Mouse (Mus musculus): Measurements from ENCODE around the gene Adcy9. TPM values are rescaled to one million over a fixed set of nuclear protein-coding genes. Genes with fewer than 3 reads are reported as not detected.
A peak's percentile ranks its signal among the peaks of the same experiment; 100 is the strongest.

Adcy9 gene
- total and polyA plus RNA-seq, 3 experiments: 1.1 to 3.1 (median 1.2) TPM

DNA sequence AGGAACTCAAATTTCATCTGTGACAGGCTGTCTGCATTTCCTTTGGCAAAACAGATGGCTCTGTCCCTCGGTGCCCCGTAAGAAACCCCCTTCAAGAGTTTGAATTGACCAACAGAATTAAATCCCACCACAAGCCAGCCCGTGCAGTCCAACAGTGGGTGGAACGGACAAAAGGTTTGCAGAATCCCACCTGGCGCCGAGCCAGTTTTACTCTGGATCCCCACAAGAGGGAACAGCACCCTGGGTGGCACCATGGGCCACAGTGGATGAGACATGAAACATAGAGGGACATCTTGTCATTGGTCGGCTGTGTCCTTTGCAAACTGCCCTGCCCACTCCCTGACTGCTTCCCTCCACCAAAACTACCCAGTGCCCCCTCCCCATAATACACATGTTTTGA is 133.7 kb downstream of the Adcy9 start:
- dilution Hi-C loops (cut with MboI; ENCODE audit: extremely low pct_ligation_motif_present, extremely low pct_unique_long_range_greater_than_20kb, low sequenced_read_pairs): no loop called here
- DNase-seq (ENCODE audit: extremely low read depth): no peak
- no peaks in the 10 kb centered on the region for H3K27me3 ChIP-seq (replicated peaks)
- in situ Hi-C loops (cut with MboI; ENCODE audit: low pct_ligation_motif_present, low pct_unique_long_range_greater_than_20kb, low sequenced_read_pairs): loop anchor here (25.0 kb wide), 1 partner anchor 449 kb away; the partner anchor contains the start of genes Olfr15 and Zfp174
- peaks cover 0 to 14% of the 10 kb centered on the region in 2 experiments; a peak in 2 of 4 replicates for H3K4me1 ChIP-seq (ENCODE audit: control insufficient read depth in 1 of 2, insufficient read depth in 2 of 2)
- H3K4me2 ChIP-seq (ENCODE audit: insufficient read depth, low read depth, poor library complexity, severe bottlenecking): no peak overlapping the region
- H3K9ac ChIP-seq (ENCODE audit: insufficient read depth, low read depth): no peak overlapping the region
- H3K36me3 ChIP-seq (replicated peaks in 1 of 2; ENCODE audit: control insufficient read depth in 1 of 2, insufficient read depth in 1 of 2, low read length in 1 of 2): peaks cover 0 to 11% of the 10 kb centered on the region in 2 experiments
- H3K9me3 ChIP-seq (replicated peaks; ENCODE audit: low read length): no peaks in the 10 kb centered on the region
- H3K4me3 ChIP-seq (replicated peaks in 1 of 3; ENCODE audit: low read depth in 2 of 3, low read length in 2 of 3, poor library complexity in 1 of 3): no peak overlapping the region
- H3K79me2 ChIP-seq (replicated peaks; ENCODE audit: control insufficient read depth, extremely low read depth, insufficient read depth, poor library complexity, severe bottlenecking): no peaks in the 10 kb centered on the region
- no peak for TF ChIP-seq UBTF (IDR thresholded peaks at IDR 0.05; ENCODE audit: low read depth, low read length)
- TF ChIP-seq NRF1 (IDR thresholded peaks at IDR 0.05; ENCODE audit: low read depth, low read length): no peak
- TF ChIP-seq RAD21 (IDR thresholded peaks at IDR 0.05; ENCODE audit: low read depth, low read length): no peak
- TF ChIP-seq JUND (conservative IDR thresholded peaks at IDR 0.05; ENCODE audit: low read depth, low read length): no peak
- no peak for TF ChIP-seq USF2 (conservative IDR thresholded peaks at IDR 0.05; ENCODE audit: low read depth, low read length)
- no peak for TF ChIP-seq TCF12 (IDR thresholded peaks at IDR 0.05; ENCODE audit: low read depth, low read length)
- no peak for TF ChIP-seq MAZ (IDR thresholded peaks at IDR 0.05; ENCODE audit: low read depth, low read length)
- TF ChIP-seq CHD1 (IDR thresholded peaks at IDR 0.05; ENCODE audit: low read depth, low read length): no peak
- TF ChIP-seq PAX5 (IDR thresholded peaks at IDR 0.05; ENCODE audit: low read length): no peak
- no peak for TF ChIP-seq MAX (IDR thresholded peaks at IDR 0.05; ENCODE audit: low read length)
- TF ChIP-seq MYC (IDR thresholded peaks at IDR 0.05; ENCODE audit: low read depth, low read length): no peak
- TF ChIP-seq ZNF384 (IDR thresholded peaks at IDR 0.05; ENCODE audit: low read depth, low read length): no peak
- TF ChIP-seq HCFC1 (IDR thresholded peaks at IDR 0.05; ENCODE audit: low read depth, low read length): no peak
- TF ChIP-seq NELFE (IDR thresholded peaks at IDR 0.05; ENCODE audit: low read depth, low read length): no peak
- TF ChIP-seq MAFK (IDR thresholded peaks at IDR 0.05; ENCODE audit: insufficient replicate concordance, low read length): no peak
- no peak for TF ChIP-seq SIN3A (IDR thresholded peaks at IDR 0.05; ENCODE audit: low read length)
- no peak for TF ChIP-seq CTCF (conservative IDR thresholded peaks at IDR 0.05 in 1 of 2, IDR thresholded peaks at IDR 0.05 in 1 of 2; ENCODE audit: low read depth in 2 of 2, low read length in 2 of 2)
- TF ChIP-seq POLR2A (IDR thresholded peaks at IDR 0.05; ENCODE audit: low read depth, low read length): no peak
- TF ChIP-seq ELF1 (IDR thresholded peaks at IDR 0.05; ENCODE audit: low read depth, low read length): no peak
- TF ChIP-seq SMC3 (IDR thresholded peaks at IDR 0.05; ENCODE audit: low read depth, low read length): no peak
- H3K27ac ChIP-seq (ENCODE audit: insufficient read depth, low read depth): no peak overlapping the region

DNA sequence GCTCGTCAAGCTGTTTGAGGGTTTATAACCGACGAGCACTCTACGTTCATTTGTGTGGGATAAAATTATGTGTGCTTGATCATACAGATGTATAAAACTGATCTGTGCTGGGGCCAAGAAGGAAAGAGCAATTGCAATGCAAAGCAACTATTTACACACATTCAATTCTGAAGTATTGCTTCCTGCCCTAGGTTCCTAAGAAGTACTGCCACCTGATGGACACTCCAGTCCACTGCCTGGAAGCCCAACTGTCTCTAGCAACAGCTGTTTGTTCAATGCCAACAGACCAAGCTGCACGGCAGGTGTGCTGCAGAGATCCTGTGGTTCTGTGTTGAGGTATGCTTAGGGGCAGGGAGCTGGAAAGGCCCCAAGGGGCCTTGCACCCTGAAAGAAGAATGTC is 135.0 kb downstream of the Adcy9 start:
- Histone ChIP-seq H3K27me3 (replicated peaks) (no peaks in the 10 kb centered on the region), H3K4me1 (ENCODE audit: control insufficient read depth in 1 of 2, insufficient read depth in 2 of 2) (peaks cover 2 to 25% of the 10 kb centered on the region in 2 experiments), H3K36me3 (replicated peaks in 1 of 2; ENCODE audit: control insufficient read depth in 1 of 2, insufficient read depth in 1 of 2, low read length in 1 of 2) (peaks cover 0 to 11% of the 10 kb centered on the region in 2 experiments), H3K4me3 (replicated peaks in 1 of 3; ENCODE audit: low read depth in 2 of 3, low read length in 2 of 3, poor library complexity in 1 of 3) (peak overlapping the region in 1 of 3 experiments; percentile 14), H3K9me3 (replicated peaks; ENCODE audit: low read length) (no peaks in the 10 kb centered on the region), H3K9ac (ENCODE audit: insufficient read depth, low read depth) (no peak overlapping the region), H3K79me2 (replicated peaks; ENCODE audit: control insufficient read depth, extremely low read depth, insufficient read depth, poor library complexity, severe bottlenecking) (no peaks in the 10 kb centered on the region), H3K27ac (ENCODE audit: insufficient read depth, low read depth) (no peak overlapping the region), H3K4me2 (ENCODE audit: insufficient read depth, low read depth, poor library complexity, severe bottlenecking) (peak overlapping the region; percentile 8; the same call in 1 of the 2 replicates)
- dilution Hi-C loops (cut with MboI; ENCODE audit: extremely low pct_ligation_motif_present, extremely low pct_unique_long_range_greater_than_20kb, low sequenced_read_pairs): no loop called here
- in situ Hi-C loops (cut with MboI; ENCODE audit: low pct_ligation_motif_present, low pct_unique_long_range_greater_than_20kb, low sequenced_read_pairs): loop anchor here (25.0 kb wide), 1 partner anchor 448 kb away; the partner anchor contains the start of genes Olfr15 and Zfp174
- peak; percentile 47 for DNase-seq (ENCODE audit: extremely low read depth)
- TF ChIP-seq IRF4 (IDR thresholded peaks at IDR 0.05; ENCODE audit: low read depth, low read length): peak; percentile 60
- TF ChIP-seq SIN3A (IDR thresholded peaks at IDR 0.05; ENCODE audit: low read length): peak; percentile 44; the same call in 1 of the 2 replicates
- TF ChIP-seq TCF12 (IDR thresholded peaks at IDR 0.05; ENCODE audit: low read depth, low read length): peak; percentile 64; the same call in 1 of the 2 replicates
- TF ChIP-seq POLR2AphosphoS2 (IDR thresholded peaks at IDR 0.05; ENCODE audit: low read depth, low read length): no peak
- no peak for TF ChIP-seq UBTF (IDR thresholded peaks at IDR 0.05; ENCODE audit: low read depth, low read length)
- no peak for TF ChIP-seq CHD1 (IDR thresholded peaks at IDR 0.05; ENCODE audit: low read depth, low read length)
- TF ChIP-seq ELF1 (IDR thresholded peaks at IDR 0.05; ENCODE audit: low read depth, low read length): peak; percentile 66
- TF ChIP-seq E2F4 (IDR thresholded peaks at IDR 0.05; ENCODE audit: insufficient replicate concordance, low read depth, low read length): no peak
- TF ChIP-seq USF1 (IDR thresholded peaks at IDR 0.05; ENCODE audit: low read depth, low read length): no peak
- TF ChIP-seq EP300 (IDR thresholded peaks at IDR 0.05; ENCODE audit: low read length): no peak
- TF ChIP-seq SMC3 (IDR thresholded peaks at IDR 0.05; ENCODE audit: low read depth, low read length): peak; percentile 81
- TF ChIP-seq JUN (IDR thresholded peaks at IDR 0.05; ENCODE audit: insufficient read depth, low read depth, low read length): no peak
- no peak for TF ChIP-seq USF2 (conservative IDR thresholded peaks at IDR 0.05; ENCODE audit: low read depth, low read length)
- TF ChIP-seq JUND (conservative IDR thresholded peaks at IDR 0.05; ENCODE audit: low read depth, low read length): 0 out of 2 replicates have a peak, but pooled peaks have one; percentile 29
- TF ChIP-seq MAFK (IDR thresholded peaks at IDR 0.05; ENCODE audit: insufficient replicate concordance, low read length): no peak
- no peak for TF ChIP-seq KAT2A (IDR thresholded peaks at IDR 0.05; ENCODE audit: insufficient replicate concordance, low read length)
- peak; percentile 63; the same call in 1 of the 2 replicates for TF ChIP-seq MEF2A (IDR thresholded peaks at IDR 0.05; ENCODE audit: borderline replicate concordance, low read depth, low read length)
- TF ChIP-seq MYC (IDR thresholded peaks at IDR 0.05; ENCODE audit: low read depth, low read length): 0 out of 2 replicates have a peak, but pooled peaks have one; percentile 42
- peak; percentile 55 to 86 for TF ChIP-seq CTCF (conservative IDR thresholded peaks at IDR 0.05 in 1 of 2, IDR thresholded peaks at IDR 0.05 in 1 of 2; ENCODE audit: low read depth in 2 of 2, low read length in 2 of 2)
- TF ChIP-seq POLR2A (IDR thresholded peaks at IDR 0.05; ENCODE audit: low read depth, low read length): no peak
- 0 out of 2 replicates have a peak, but pooled peaks have one; percentile 39 for TF ChIP-seq RCOR1 (conservative IDR thresholded peaks at IDR 0.05; ENCODE audit: low read depth, low read length)
- peak; percentile 7; the same call in 1 of the 2 replicates for TF ChIP-seq BHLHE40 (IDR thresholded peaks at IDR 0.05; ENCODE audit: low read depth, low read length)
- TF ChIP-seq HCFC1 (IDR thresholded peaks at IDR 0.05; ENCODE audit: low read depth, low read length): no peak
